Mouse (Mus musculus) hindbrain, embryonic 14.5 days (tissue): Measurements from ENCODE around the gene Yjefn3. TPM values are rescaled to one million over a fixed set of nuclear protein-coding genes. Genes with fewer than 3 reads are reported as not detected.
A peak's percentile ranks its signal among the peaks of the same experiment; 100 is the strongest.

ENCODE experiments used
- ATAC-seq: fragments of 200-750 bp; cut with Nextera tagmentation; 2 replicates; pipeline ENCODE4 v1.8.0; 2017; ENCODE audit warnings: moderate number of reproducible peaks, mild to moderate bottlenecking, moderate TSS enrichment, moderate library complexity; ENCODE audit not compliant: low FRiP score
- DNase-seq: peaks from one replicate; pipeline ENCODE4 v3.0.0-alpha.2; 2015; ENCODE audit warnings: low spot score
- H3K27ac ChIP-seq: fragments of 300-500 bp; sonication (generic); 2 replicates; pipeline ENCODE4 v1.5.1; 2014; ENCODE audit warnings: mild to moderate bottlenecking, moderate library complexity
- H3K27me3 ChIP-seq: fragments of 300-500 bp; sonication (generic); 2 replicates; pipeline ENCODE4 v1.6.1; 2014; ENCODE audit warnings: mild to moderate bottlenecking, low read length, mixed read lengths; ENCODE audit not compliant: control insufficient read depth, insufficient read depth
- H3K36me3 ChIP-seq: fragments of 300-500 bp; sonication (generic); replicated peaks from 2 replicates; pipeline ENCODE4 v1.6.1; 2014; ENCODE audit not compliant: control insufficient read depth, insufficient read depth
- H3K4me1 ChIP-seq: fragments of 300-500 bp; sonication (generic); replicated peaks from 2 replicates; pipeline ENCODE4 v1.6.1; 2014; ENCODE audit warnings: antibody characterized with exemption, low read length, mixed read lengths; ENCODE audit not compliant: control insufficient read depth, insufficient read depth
- H3K4me2 ChIP-seq: fragments of 300-500 bp; sonication (generic); replicated peaks from 2 replicates; pipeline ENCODE4 v1.6.1; 2014; ENCODE audit warnings: mild to moderate bottlenecking, moderate library complexity
- H3K4me3 ChIP-seq: fragments of 300-500 bp; sonication (generic); replicated peaks from 2 replicates; pipeline ENCODE4 v1.5.1; 2014; ENCODE audit warnings: mild to moderate bottlenecking, low read length
- H3K9ac ChIP-seq: fragments of 300-500 bp; sonication (generic); 2 replicates; pipeline ENCODE4 v1.6.1; 2014
- H3K9me3 ChIP-seq: fragments of 300-500 bp; sonication (generic); 2 replicates; pipeline ENCODE4 v1.6.1; 2016; ENCODE audit warnings: low read length; ENCODE audit not compliant: control insufficient read depth
- WGBS: fragments of 180-500 bp; shearing (Covaris S2); extraction: QIAGEN DNeasy Blood & Tissue Kit; methylation state at CpG from one replicate; pipeline ENCODE4 v1.1.7; 2014; 5-methylcytosine and 5-hydroxymethylcytosine counted together
- polyA plus RNA-seq: library from polyadenylated mRNA; unstranded; fragments of >200 nt; fragmentation: Nextera tagmentation; extraction: Ambion mirVana; gene quantifications from 2 replicates; pipeline ENCODE4 v1.2.1, GENCODE M21; 2014

Yjefn3 gene
- polyA plus RNA-seq, 1 experiment from 2014 or later: 12.3 TPM

DNA sequence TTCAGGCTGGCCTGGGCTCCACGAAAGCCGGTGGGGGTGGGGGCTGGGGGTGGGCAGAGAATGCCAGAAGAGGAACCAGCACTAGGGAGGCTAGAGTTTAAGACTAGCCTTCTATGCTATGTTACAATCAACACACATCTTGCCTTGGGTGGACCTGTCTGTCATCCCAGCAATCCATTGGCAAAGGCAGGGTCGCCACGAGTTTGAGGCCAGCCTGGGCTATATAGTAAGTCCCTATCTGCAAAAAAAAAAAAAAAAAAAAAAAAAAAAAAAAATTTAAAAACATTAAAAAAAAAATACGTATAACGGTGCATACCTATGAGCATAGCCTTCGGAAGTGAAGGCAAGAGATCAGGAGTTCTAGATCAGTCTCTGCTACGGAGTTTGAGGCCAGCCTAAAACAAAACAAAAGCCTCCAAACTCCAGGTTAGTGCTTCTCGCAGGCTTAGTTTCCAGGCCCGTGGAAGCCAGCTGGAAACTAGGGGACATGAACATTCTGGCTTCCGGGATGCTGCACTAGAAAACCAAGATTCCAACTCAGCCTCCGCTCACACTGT, 1.5 kb downstream of the Yjefn3 start:
- DNase-seq (no peak), ATAC-seq (peak; percentile 5; the same call in 1 of the 2 replicates)
- Histone ChIP-seq H3K27me3 (no peaks in the 10 kb centered on the region), H3K9me3 (no peaks in the 10 kb centered on the region), H3K9ac (peak overlapping the region; percentile 77), H3K4me2 (peak overlapping the region; percentile 99), H3K4me1 (peaks cover 25% of the 10 kb centered on the region), H3K27ac (peak overlapping the region; percentile 93), H3K4me3 (peak overlapping the region; percentile 80), H3K36me3 (peaks cover 4% of the 10 kb centered on the region; the same call in 1 of the 2 replicates)
- 19% methylated on average over 12 of the region's 12 CpGs for WGBS

DNA sequence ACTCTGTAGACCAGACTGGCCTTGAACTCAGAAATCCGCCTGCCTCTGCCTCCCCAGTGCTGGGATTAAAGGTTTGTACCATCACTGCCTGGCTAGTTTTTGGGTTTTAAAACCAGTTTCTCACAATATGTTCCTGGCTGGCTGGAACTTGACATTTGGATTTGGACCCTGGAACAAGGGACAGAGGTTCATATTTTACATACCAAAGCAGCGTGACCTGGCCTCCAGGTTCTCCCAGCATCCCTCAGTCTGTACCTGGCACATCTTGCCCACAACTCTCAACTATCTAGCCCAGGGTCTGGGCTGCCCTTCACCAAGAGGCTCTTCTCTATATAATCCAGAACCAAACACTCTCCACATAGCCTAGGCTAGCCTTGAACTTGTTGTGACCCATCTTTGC, 2.6 kb downstream of the Yjefn3 start:
- Histone ChIP-seq H3K4me2 (peak overlapping the region; percentile 99; the same call in 1 of the 2 replicates), H3K36me3 (peaks cover 4% of the 10 kb centered on the region; the same call in 1 of the 2 replicates), H3K4me3 (no peak overlapping the region), H3K4me1 (peaks cover 25% of the 10 kb centered on the region), H3K9me3 (no peaks in the 10 kb centered on the region), H3K27ac (no peak overlapping the region), H3K9ac (no peak overlapping the region), H3K27me3 (no peaks in the 10 kb centered on the region)
- 95% methylated on average over 2 of the region's 2 CpGs for WGBS
- DNase-seq (no peak), ATAC-seq (no peak)

DNA sequence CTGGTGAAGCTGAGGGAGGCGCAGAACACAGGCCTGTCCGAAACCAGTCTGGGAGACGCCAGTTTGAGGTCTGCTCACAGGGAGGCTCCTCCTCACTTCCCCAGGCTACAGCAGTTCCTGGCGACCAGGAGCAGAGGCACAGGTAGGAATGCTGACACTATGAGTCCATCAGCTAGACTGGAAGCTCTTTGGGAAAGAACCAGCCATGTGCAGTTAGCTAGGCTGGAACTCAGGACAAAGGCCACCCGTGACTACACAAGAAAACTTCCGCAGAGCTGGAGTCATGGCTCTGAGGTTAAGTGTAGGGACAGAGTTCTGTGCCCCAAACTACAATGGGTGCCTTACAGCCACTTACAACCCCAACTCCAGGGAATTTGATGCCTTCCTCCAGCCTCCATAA, 4.7 kb downstream of the Yjefn3 start:
- ATAC-seq (no peak), DNase-seq (no peak)
- Histone ChIP-seq H3K4me2 (no peak overlapping the region), H3K4me3 (no peak overlapping the region), H3K36me3 (peaks cover 20% of the 10 kb centered on the region), H3K27ac (no peak overlapping the region), H3K4me1 (peaks cover 16% of the 10 kb centered on the region), H3K9me3 (no peaks in the 10 kb centered on the region), H3K27me3 (no peaks in the 10 kb centered on the region), H3K9ac (no peak overlapping the region)
- 91% methylated on average over 6 of the region's 6 CpGs for WGBS

DNA sequence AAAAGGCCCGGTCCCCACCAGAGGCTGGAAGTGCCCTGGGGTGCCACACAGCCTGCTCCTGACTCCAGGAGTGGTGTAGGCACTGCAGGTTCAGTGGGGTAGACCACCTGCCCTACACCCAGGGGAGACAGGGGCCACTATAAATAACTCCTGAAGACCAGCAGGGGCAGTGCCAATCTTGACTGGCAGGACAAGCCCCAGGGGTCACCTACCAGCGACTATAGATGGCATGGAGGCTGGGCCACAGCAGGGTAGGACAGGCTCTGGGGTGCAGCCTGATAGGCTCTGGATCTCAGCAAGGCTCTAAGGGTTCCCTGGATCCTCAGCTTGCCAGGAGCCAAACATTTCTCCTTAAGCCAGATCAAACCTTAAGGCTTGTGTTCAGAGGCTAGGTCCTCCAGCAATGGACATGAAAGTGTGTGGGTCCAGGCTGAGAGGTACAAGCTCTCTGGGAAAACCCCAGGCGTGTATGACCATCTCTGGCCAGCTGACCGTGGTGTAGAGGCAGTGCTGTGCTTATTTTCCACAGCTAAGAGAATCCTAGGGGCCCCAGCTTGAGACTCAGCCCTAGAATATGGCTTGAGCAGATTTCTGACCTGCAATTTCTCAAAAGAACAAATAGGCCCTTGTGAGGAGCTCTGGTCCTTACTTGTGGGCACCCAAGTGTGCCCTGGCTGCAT, 6.6 kb downstream of the Yjefn3 start:
- H3K9ac ChIP-seq: no peak overlapping the region
- peaks cover 26% of the 10 kb centered on the region for H3K36me3 ChIP-seq
- H3K4me2 ChIP-seq: no peak overlapping the region
- no peak overlapping the region for H3K4me3 ChIP-seq
- H3K9me3 ChIP-seq: no peaks in the 10 kb centered on the region
- ATAC-seq (no peak), DNase-seq (no peak)
- no peak overlapping the region for H3K27ac ChIP-seq
- 75% methylated on average over 4 of the region's 4 CpGs for WGBS
- no peaks in the 10 kb centered on the region for H3K27me3 ChIP-seq
- H3K4me1 ChIP-seq: peaks cover 16% of the 10 kb centered on the region

DNA sequence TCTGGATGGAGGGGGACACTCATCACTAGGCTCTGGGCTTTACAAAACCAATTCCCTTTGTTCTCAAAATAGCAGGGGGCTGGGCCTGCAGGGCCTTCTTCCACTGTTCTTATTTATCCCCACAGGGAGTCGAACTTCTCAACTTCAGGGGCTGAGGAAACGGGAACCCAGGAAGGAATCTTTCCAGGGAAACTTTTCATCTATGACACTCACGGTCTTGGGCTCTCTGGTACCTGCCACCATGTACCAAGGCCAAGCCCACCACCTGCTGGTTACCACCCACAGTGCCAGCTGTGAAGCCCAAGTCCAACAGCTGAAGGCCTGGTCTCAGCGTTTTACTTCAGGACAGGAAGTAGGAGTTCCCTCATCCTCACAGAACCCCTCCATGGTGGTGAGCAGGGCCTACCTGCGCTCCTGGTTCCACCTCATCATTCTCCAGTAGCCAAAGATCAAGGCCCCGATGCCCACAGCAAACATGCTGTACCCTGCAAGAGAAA, 7.6 kb downstream of the Yjefn3 start:
- peaks cover 26% of the 10 kb centered on the region for H3K36me3 ChIP-seq
- 50% methylated on average over 6 of the region's 6 CpGs for WGBS
- no peak for DNase-seq
- no peaks in the 10 kb centered on the region for H3K9me3 ChIP-seq
- H3K4me2 ChIP-seq: no peak overlapping the region
- peaks cover 9% of the 10 kb centered on the region for H3K27me3 ChIP-seq
- no peak overlapping the region for H3K9ac ChIP-seq
- peaks cover 6% of the 10 kb centered on the region; the same call in 1 of the 2 replicates for H3K4me1 ChIP-seq
- no peak overlapping the region for H3K27ac ChIP-seq
- no peak for ATAC-seq
- H3K4me3 ChIP-seq: no peak overlapping the region

DNA sequence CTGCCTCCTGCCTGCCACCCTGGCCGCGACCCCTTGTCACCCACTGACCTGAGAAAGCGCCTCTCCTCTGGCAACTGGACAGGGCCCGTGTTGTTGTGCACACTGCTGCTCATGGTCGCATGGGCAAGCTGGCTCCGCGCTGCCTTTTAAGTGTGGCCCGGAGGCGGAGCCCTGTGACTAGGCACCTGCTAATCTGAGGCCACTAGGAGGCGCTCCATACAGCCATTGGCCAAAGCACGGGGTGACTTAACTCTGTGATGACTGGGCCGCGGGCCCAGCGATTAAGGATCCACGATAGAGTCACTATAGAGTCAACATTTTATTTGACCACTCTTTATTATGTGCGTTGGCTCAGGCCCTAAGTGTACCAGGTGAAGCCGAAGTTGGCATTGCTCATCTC, 8.6 kb downstream of the Yjefn3 start:
- Histone ChIP-seq H3K27me3 (peaks cover 19% of the 10 kb centered on the region), H3K36me3 (peaks cover 26% of the 10 kb centered on the region), H3K4me2 (no peak overlapping the region), H3K4me1 (peaks cover 7% of the 10 kb centered on the region; the same call in 1 of the 2 replicates), H3K27ac (no peak overlapping the region), H3K4me3 (no peak overlapping the region), H3K9ac (no peak overlapping the region), H3K9me3 (no peaks in the 10 kb centered on the region)
- WGBS: 28% methylated on average over 17 of the region's 17 CpGs
- DNase-seq (peak; percentile 48), ATAC-seq (no peak)

DNA sequence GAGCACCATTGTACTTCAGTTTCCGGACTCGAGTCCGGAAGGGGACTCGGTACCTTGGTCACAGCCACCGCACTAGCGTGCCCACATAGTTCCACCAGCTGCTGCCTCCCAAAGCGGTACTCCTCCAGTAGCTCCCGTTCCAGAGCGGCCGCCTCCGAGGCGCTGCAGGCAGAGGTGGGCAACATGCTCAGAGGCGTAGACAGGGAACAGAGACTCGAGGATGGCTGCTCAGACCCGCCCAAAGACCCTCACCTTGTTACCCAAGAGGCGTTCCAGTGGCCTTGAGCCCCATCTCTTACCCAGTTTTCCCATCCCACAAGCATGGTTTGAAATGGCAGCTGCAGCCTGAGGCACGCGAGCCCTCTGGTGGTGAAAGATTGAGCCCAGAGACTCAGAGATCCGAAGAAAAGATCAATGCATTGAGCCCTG, 11.7 kb downstream of the Yjefn3 start:
- Histone ChIP-seq H3K9me3 (no peaks in the 10 kb centered on the region), H3K27me3 (peaks cover 50% of the 10 kb centered on the region), H3K4me1 (peaks cover 22% of the 10 kb centered on the region; the same call in 1 of the 2 replicates), H3K4me3 (no peak overlapping the region), H3K4me2 (peak overlapping the region; percentile 29), H3K27ac (no peak overlapping the region), H3K9ac (no peak overlapping the region), H3K36me3 (peaks cover 22% of the 10 kb centered on the region)
- ATAC-seq (no peak), DNase-seq (peak; percentile 73)
- 41% methylated on average over 19 of the region's 19 CpGs for WGBS

DNA sequence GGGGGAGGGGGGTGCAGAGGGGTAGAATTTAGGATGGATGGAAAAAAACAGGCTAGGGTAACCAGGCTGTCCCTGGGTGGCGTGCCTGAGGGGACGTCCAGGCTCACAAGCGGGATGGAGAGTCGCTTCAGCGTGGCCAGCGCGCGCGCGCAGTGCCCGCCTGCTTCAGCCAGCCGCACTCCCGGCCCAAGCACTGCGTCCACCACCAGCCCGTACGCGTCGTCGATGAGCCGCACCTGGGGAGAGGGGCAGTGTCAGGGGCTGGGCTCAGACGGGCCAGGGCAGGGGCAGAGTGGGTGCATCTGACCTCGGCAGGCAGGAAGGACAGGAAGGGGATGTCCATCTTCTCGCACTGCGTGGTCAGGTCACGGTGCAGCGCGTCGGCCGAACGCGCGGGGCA, 13.6 kb downstream of the Yjefn3 start:
- Histone ChIP-seq H3K9ac (no peak overlapping the region), H3K36me3 (peaks cover 16% of the 10 kb centered on the region), H3K4me1 (peaks cover 22% of the 10 kb centered on the region; the same call in 1 of the 2 replicates), H3K4me2 (peak overlapping the region; percentile 41), H3K27me3 (peaks cover 69% of the 10 kb centered on the region), H3K4me3 (peak overlapping the region; percentile 20), H3K27ac (no peak overlapping the region), H3K9me3 (no peaks in the 10 kb centered on the region)
- ATAC-seq (no peak), DNase-seq (no peak)
- 4% methylated on average over 32 of the region's 32 CpGs for WGBS

DNA sequence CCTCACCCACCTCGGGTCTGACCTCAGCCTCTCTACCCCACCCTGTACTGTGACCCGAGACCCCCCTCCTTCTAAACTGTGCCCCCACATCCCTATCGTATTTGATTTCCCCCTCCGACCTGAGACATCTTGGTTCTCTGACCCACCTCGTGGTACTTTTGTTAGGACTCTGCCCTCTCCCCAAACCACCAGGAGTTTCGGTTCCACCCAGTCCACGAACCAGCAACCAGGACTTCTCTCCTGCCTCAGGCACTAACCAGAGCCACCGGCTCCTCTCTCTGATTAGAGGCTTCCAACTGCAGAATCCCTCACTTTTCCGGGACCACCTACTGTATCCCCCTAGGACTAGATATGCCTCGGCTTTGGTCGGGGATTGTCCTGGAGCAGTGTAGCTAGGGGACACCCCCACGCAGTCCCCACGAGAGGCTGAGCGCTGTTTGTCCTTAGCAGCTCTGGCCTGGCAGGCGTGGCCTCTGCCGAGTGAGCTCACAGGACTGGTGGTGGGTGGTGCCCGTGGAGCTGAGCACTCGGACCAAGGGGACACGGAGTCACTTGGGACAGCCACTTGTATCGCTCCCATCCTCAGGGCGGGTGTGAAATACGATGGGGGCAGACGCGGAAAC, 14.2 kb downstream of the Yjefn3 start:
- H3K36me3 ChIP-seq: peaks cover 11% of the 10 kb centered on the region; the same call in 1 of the 2 replicates
- peaks cover 74% of the 10 kb centered on the region for H3K27me3 ChIP-seq
- H3K9me3 ChIP-seq: no peaks in the 10 kb centered on the region
- ATAC-seq (no peak), DNase-seq (no peak)
- H3K4me1 ChIP-seq: peaks cover 22% of the 10 kb centered on the region; the same call in 1 of the 2 replicates
- WGBS: 9% methylated on average over 24 of the region's 24 CpGs
- H3K27ac ChIP-seq: no peak overlapping the region
- H3K4me2 ChIP-seq: peak overlapping the region; percentile 41
- peak overlapping the region; percentile 20 for H3K4me3 ChIP-seq
- H3K9ac ChIP-seq: no peak overlapping the region
